Mouse (Mus musculus): Measurements from ENCODE around the gene Smyd3. TPM values are rescaled to one million over a fixed set of nuclear protein-coding genes. Genes with fewer than 3 reads are reported as not detected.

Smyd3 gene
- total RNA-seq, 2 experiments from 2014 or later = 20.3 to 30.9 TPM

DNA sequence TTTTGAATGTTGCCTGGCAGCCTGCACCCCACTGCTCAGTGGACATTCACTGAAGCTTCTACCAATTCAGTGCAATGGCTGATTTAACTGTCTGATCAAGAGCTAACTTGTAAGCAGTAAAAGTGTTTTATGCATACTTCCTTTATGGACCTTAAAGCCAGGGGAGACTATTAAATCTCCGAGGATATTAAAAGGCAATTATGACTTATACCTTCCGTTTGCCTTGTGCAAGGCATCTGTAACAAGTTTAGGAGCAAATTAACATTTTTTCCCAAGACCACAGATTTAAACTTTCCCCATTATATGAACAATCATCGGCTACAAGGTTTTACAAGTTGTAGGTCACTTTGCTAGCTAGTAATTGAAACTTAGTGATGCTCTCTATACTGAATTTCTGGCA lies 87.8 kb downstream of the Smyd3 start:
- intact Hi-C loops (cut with DNase I) = no loop called here
- DNase-seq (ENCODE audit: extremely low spot score in 1 of 2, low spot score in 2 of 2) = no peak

DNA sequence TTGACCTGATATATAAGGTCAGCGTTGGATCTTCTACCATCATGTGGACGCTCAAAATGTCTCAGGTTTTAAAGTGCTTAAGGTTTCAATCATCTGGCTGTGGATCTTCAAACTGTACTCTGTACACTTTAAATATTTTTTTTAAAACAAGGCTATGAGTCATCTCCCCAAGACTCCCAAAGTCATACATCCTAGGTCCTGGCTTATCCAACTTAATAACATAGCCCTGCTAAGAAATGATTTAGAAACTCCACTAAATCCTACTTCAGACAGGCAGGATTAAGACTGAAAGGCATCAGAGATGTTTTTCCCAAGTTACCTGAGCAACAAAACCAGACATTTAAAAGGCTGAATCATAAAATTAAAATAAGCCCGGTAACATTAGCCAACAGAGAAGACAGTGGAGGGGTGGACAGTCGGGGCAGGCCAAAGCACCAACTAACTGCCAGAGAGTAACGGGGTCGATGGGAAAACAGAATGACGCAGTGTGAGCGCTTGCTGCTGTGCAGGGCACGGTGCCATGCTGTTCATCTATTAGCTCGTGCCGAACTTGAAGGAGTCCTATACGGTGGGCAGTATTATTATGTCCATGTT lies 92.9 kb downstream of the Smyd3 start:
- intact Hi-C loops (cut with DNase I) = no loop called here
- no peak for DNase-seq (ENCODE audit: extremely low spot score in 1 of 2, low spot score in 2 of 2)

DNA sequence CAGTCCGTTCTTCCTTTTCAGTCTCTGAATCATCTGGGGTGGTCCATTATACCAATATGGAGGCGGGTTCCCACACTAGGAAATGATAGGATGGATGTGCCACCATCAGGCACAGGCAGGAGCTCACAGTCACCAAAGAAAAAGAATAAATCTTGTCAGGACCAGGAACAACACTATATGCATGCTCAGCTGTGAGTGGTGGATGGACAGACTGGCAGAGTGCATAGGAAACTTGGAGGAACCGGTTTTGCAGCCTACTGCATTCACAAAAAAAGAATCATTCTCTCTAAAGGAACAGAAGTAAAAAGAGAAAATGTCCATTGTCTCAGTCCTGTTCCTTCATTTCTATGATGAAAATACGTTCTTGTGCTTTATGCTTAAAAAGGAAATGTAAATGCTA lies 98.8 kb downstream of the Smyd3 start:
- intact Hi-C loops (cut with DNase I) = no loop called here
- no peak for DNase-seq (ENCODE audit: extremely low spot score in 1 of 2, low spot score in 2 of 2)

DNA sequence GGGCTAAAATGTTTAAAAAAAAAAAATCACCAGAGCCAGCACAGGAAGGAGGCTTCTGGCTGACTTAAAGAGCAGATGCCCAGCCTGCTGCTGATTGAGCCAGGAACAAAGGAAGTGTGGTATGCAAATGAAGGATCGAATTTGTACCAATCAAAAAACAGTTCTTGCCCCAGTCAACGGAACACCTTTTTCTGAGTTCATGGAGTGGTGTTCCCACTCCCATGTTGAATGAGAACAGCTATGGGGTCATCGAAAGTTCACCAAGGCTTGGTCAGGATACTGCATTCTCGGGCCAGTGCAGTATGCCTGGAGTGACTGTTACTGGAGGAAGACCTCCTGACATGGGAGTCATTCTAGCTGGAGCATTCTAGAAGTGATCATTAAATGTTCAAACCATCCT lies 109.8 kb downstream of the Smyd3 start:
- DNase-seq (ENCODE audit: extremely low spot score in 1 of 2, low spot score in 2 of 2) = no peak
- intact Hi-C loops (cut with DNase I) = no loop called here

DNA sequence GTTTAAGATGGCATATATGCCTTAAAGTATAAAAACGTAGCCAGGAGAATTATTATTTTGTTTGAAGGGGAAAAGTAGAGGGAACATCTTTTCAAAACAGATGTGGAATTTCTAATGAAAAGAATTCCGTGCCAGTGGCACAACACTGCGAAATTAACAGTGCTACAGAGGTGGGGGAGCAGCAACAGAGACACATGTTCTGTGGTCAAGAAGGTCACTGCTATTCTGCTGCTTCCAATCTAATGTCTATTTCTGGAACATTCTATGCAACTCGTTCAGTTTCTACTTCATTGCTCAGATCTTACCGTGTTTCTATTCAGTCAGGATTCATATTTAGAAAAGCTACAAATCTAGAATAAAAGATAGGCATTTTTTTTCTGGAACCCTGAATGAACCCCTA lies 117.0 kb downstream of the Smyd3 start:
- intact Hi-C loops (cut with DNase I) = no loop called here
- no peak for DNase-seq (ENCODE audit: extremely low spot score in 1 of 2, low spot score in 2 of 2)

DNA sequence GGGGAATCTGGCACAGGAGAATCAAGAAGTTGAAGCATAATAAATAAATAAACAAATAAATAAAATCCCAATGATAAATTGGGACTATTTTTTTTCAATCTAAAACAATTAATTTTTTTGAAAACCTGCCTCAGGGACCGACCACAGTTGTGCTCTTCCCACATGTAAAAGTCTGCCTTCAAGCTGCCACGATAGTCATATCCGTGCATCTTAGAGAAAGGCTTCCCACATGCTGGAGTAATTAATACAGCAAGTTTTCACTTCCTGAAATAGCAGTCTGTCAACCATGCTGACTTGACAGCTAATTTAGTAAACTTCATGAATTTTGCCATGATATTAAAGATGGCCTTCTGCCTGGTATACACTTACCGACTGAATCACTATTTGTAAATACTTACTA lies 119.2 kb downstream of the Smyd3 start:
- intact Hi-C loops (cut with DNase I) = no loop called here
- no peak for DNase-seq (ENCODE audit: extremely low spot score in 1 of 2, low spot score in 2 of 2)

DNA sequence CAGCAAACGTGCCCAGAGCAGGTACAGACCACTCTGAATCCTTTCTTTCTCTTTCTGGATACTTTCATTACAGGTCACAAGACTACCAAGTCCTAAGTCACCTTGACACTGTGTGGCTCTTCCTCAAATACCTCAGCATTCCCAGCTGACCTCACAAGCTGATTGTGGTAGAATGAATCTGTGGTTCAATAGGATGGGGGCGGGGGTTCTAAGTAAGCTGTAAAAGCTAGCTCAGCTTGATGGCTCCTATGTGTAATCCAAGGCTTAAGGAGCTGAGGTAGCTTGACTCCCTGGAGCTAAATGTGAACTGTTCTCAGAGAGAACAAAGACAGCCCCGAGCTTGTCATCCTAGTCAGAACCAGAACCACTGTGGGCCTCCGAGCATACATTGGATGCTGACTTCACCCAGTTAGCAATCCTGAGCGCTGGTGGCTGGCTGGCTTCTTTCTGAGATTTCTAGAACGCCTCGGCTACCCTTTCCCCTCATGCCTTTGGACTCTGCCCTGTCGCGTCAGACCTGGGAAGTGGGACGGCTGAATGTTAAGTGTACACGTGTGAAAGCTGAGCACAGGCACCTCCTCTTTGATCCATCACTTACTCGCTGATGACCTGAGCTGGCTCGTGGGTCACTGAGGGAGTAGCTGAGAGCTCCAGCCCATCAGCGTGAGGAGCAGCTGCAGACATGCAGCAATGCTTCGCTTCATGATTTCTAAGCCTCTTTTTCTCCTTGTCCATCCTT lies 131.4 kb downstream of the Smyd3 start:
- intact Hi-C loops (cut with DNase I) = no loop called here
- no peak for DNase-seq (ENCODE audit: extremely low spot score in 1 of 2, low spot score in 2 of 2)

DNA sequence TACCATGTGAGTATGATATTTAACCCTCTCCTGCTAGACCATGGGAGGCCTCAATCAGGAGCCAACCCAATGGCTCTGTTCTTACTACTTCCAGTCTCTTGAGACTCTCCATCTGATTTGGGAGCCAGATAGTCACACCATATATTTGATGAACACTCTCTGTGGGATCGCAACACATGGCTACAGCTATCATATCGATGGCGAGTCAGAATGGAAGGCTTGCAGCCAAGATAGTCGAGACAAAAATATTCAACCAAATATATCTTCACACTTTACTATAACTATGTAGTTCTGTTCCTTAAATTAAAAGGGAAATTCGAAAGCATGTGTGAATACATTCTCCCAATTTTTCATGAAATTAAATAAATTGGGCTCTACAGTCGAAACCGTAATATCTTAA lies 132.2 kb downstream of the Smyd3 start:
- DNase-seq (ENCODE audit: extremely low spot score in 1 of 2, low spot score in 2 of 2) = peak in 1 of 2 experiments; percentile 18
- intact Hi-C loops (cut with DNase I) = no loop called here

DNA sequence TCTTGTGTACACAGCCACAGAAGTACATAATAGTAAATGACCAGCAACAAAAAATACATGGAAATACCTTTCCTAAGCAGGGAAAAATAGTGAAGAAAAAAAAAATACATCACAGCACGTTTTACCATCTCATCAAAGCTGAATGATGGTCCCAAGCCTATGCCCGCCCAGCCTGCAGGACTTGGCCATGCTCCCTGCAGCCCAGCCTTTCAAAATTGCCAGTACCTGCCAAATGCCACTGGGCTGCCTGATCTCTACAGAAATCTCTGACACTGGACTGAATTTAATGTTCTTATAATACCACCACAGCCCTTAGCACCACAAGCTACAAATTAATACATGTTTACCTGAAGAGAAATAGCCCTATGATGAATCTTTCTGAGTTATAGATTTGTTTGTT lies 133.5 kb downstream of the Smyd3 start:
- intact Hi-C loops (cut with DNase I) = no loop called here
- no peak for DNase-seq (ENCODE audit: extremely low spot score in 1 of 2, low spot score in 2 of 2)

DNA sequence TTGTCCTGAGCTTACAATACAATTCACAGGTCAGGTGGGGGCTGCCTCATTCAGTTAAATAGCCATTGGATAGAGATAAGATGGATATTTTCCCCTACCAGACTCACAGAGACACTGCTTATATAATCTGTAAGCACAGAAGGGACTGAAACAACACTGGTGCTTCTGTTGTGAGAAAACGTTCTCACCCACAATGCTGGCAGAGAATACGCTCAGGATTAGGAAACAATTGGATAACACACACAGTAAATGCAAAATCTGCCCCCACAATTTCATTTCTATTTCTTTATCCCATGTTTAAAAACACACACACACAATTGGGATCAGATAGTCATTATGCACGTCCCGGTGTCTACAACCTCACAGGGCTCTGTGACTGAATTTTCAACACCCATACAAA lies 139.7 kb downstream of the Smyd3 start:
- intact Hi-C loops (cut with DNase I) = no loop called here

DNA sequence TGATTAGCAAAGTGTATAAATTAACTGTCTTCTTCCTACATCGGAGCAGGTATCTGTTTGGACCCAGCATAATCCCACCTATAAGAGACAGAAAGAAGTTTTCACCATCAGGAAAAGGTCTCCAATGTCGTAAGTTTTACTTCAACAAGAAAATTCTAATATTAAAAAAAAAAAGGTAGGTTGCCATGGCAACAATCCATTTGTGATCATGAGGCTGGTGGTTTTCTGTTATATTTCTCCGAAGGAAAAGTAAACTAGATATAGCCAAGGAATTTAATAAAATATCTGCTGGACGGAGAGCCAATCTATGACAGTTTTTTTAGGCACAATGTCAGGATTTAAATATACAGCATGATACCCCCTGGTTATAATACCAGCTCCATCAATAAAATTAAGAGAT lies 142.9 kb downstream of the Smyd3 start:
- intact Hi-C loops (cut with DNase I) = no loop called here
- DNase-seq (ENCODE audit: extremely low spot score in 1 of 2, low spot score in 2 of 2) = no peak

More for the DNA sequence above, 139.7 kb downstream of the Smyd3 start:
- no peak for DNase-seq (ENCODE audit: extremely low spot score in 1 of 2, low spot score in 2 of 2)

DNA sequence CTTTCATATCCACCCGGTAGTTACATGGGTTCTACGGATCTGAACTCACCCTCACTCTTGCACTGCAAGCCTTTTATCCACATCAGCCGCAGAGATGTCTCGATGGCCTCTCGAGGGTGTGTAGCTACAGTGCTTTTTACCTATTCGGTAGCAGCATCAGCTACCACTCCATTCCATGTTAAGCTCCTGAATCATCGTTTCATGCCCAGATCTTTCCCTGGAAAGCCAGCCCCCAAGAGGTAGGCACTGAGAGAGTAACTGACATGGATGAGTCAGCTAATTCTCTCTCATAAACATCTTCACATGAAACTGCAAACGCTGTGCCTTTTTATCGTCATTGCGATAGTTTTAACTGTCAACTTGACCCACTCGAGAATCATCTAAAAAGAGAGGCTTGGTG lies 143.9 kb downstream of the Smyd3 start:
- intact Hi-C loops (cut with DNase I) = no loop called here
- DNase-seq (ENCODE audit: extremely low spot score in 1 of 2, low spot score in 2 of 2) = no peak

DNA sequence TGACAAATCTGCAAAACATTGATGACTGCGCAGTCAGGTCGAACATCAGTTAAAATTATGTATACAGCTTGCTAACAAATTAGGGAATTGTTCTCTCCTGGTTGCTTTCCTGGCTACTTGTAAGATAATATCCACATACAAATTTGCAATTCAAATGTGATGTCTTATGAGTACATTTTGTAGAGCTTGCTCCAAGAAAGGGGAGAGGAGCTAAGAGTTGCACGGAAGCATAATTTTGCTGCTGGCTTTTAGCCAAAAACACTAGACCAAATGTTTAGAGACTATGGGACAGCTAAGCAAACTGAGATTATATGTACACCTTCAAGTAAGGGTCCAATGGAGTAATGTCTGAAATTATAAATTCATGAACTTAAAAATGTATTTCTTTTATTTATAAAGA lies 146.7 kb downstream of the Smyd3 start:
- intact Hi-C loops (cut with DNase I) = no loop called here

DNA sequence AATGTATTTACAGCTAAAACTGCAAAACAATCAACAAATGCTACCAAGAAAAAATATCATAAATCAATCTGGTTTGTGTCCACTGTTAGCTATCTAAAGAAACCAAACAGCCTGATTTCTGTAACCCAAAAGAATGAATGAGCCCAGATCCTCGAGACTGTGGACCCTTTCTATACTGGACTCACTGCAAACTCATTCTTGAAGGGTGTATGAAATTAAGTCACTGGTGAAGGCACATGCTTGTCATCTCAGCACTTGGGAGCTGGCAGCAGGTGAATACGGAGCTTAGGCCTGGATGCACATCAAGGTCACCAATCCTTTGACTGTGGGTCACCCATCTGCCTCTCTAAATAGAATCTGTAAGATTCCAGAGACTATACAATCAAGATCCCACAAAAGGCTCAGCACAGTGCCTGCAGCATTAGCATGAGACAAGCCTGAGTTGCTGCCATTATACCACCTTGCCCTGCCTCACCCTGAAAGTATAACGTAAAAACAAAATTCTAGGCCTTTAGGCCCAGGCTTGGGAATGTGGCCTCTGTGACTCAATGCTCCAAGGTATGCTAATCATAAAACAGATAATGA lies 149.3 kb downstream of the Smyd3 start:
- no peak for DNase-seq (ENCODE audit: extremely low spot score in 1 of 2, low spot score in 2 of 2)
- intact Hi-C loops (cut with DNase I) = no loop called here

More for the DNA sequence above, 146.7 kb downstream of the Smyd3 start:
- no peak for DNase-seq (ENCODE audit: extremely low spot score in 1 of 2, low spot score in 2 of 2)

DNA sequence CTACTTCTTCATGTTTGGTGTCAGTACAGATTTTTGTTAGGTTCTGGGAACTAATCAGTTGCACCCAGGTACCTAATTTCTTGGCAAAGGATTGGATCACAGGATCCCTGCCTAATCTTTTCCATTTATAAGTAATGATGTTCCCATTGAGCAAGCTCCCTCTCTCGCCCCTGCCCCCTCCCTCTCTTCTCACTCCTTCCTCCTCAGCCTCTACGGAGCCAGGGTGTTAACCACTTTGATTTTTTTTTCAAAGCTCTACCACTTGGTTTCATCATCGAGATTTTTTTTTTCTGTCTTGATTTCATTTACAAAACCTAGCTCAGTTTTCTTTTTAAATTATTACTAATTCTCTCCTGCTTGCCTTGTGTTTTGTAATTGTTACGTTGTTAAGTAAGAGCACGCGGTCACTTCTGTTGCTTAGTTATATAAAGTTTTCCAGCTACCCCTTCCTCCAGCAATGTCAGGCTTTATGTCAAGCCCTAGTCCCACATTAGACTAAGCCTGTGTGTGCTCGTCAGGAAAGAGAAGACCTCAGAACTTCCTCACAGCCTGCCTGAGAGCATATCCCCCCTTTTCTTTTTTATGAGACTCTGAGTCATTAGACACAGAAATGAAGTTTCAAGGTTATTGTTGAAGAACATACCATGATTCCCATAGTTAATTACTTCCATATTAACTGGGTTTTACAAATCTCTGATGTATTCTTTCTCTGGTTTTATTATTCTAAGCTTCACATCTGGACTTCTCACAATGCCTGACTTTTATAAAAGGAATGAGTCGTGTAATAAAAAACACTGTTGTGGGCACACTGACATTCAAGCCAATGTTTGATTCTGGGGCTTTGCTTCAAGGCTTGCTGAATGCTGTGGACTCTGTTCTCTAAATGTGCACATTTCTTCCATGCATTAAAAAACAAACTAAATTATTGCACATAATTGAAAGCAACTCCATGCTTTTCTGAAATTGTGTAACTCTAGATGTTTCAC lies 156.1 kb downstream of the Smyd3 start:
- intact Hi-C loops (cut with DNase I) = no loop called here
- DNase-seq (ENCODE audit: extremely low spot score in 1 of 2, low spot score in 2 of 2) = no peak

DNA sequence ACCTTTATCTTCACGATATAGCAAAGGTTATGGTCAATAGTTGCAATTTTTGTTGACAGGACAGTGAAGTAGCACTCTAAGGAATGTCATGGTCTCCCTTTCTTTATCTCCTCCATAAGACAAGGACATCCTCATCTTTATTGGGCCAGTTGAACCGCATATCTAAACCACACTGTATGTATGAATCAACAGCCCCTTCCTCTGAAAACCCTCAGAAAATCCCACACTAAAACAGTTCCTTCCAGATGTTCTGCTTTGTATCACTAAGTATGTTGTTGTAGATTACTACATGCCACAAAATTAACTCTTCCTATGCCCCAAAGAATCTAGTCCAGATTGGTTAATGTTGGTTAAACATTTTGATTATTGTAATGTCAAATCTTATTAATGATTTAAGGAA lies 160.7 kb downstream of the Smyd3 start:
- DNase-seq (ENCODE audit: extremely low spot score in 1 of 2, low spot score in 2 of 2) = no peak
- intact Hi-C loops (cut with DNase I) = no loop called here

DNA sequence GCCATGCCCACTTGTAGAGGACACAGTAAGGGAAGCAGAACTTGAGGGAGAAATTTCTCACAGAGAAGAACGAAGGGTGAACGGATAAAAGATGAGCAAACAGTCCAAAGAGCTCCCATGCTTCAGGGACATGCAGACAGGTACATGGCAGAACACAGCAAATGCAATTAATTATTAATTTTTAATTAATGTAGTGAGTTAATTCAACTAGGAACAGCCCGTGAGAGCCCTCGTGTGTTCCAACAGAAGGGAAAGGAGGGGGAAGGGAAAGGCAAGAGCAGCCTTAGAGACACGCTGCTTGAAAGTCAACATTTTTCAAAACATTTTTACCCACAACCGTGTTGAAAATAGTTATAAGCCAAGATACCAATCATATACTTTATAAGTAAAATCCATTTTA lies 163.6 kb downstream of the Smyd3 start:
- no peak for DNase-seq (ENCODE audit: extremely low spot score in 1 of 2, low spot score in 2 of 2)
- intact Hi-C loops (cut with DNase I) = no loop called here

DNA sequence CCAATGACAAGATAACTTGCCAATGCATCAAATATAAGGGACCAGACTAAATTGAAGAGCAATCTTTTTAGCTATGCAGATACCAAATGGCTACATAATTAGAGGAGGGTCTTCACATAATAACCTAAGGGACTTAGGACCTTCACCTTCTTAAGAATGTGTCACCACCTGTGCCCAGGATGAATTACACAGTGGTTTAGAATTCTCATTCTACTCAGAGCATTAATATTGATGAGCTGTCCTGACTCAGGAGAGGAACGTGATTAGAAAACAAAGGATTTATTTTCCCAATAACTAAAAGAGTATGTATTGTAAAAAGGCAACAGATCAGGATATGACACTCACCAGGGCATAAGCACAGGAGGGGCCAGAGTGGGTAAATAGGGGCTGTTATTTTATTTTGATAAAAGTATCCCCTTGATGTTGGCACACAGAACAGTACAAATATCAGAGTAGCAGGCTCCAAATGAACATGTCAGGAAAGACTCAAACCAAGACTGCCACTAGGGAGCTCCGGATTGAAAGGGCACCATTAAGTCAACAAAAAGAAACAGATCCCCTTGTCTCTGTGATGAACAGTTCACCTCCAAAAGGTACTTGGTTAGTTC lies 172.4 kb downstream of the Smyd3 start:
- intact Hi-C loops (cut with DNase I) = no loop called here
- DNase-seq (ENCODE audit: extremely low spot score in 1 of 2, low spot score in 2 of 2) = no peak

DNA sequence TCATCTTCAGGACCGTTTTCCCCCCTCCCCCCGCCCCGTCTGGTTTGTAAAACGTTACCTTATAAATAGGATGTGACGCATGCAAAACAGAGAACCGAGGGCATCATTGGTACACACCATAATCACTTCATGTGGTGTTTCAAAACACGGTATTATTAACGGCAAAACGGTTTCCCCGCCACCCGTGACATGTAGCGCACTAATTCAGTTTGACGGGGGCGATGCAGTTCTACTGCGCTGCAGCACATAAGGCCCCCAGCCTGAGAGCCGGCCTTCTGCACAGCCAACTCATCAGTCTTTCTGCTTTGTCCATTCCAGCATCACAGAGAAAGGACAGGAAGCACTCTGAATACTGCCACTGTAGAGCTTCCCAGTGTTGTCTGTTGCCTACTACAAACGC lies 174.4 kb downstream of the Smyd3 start:
- intact Hi-C loops (cut with DNase I) = no loop called here
- DNase-seq (ENCODE audit: extremely low spot score in 1 of 2, low spot score in 2 of 2) = no peak
